Mouse (Mus musculus): ENCODE results near the gene Krtap5-2. TPM values are rescaled to one million over a fixed set of nuclear protein-coding genes. Genes with fewer than 3 reads are reported as not detected.
"Not testable (repeated sequence)": the region's sequence is repeated elsewhere in the genome, so short reads cannot be mapped to it uniquely, and the experiment has no call there.

The Krtap5-2 gene
- polyA plus RNA-seq, 1 experiment from 2014 or later, result not detected

- H3K27ac ChIP-seq (ENCODE audit: low read depth), result no peak within 1 kb of the TSS
- H3K9ac ChIP-seq, result no peak within 1 kb of the TSS
- no peak for TF ChIP-seq CTCF (IDR thresholded peaks at IDR 0.05; ENCODE audit: low read depth)
- ATAC-seq (ENCODE audit: insufficient read depth) (no peak), DNase-seq (no peak)
- no peaks in the 10 kb centered on the region for H3K4me1 ChIP-seq (ENCODE audit: insufficient read depth)
- H3K9me3 ChIP-seq (ENCODE audit: low read depth, low read length), result no peaks in the 10 kb centered on the region
- no peaks in the 10 kb centered on the region for H3K27me3 ChIP-seq (ENCODE audit: insufficient read depth, low read length)
- no peak within 1 kb of the TSS for H3K4me3 ChIP-seq (ENCODE audit: low read depth, low read length)
- no peaks in the 10 kb centered on the region for H3K36me3 ChIP-seq (ENCODE audit: insufficient read depth)
- H3K4me2 ChIP-seq, result no peak within 1 kb of the TSS
- 39% methylated on average over 2 of the region's 2 CpGs for WGBS
Observed at GRCm38 (mm10) chr7:142190289-142190688, 14.5 kb upstream of the Krtap5-2 start, which contains the start of gene Gm10153. Gm10153 (minus strand) TSS chr7:142190389.

- no peak overlapping the region for H3K4me2 ChIP-seq
- WGBS, result 66% methylated on average over 2 of the region's 2 CpGs
- TF ChIP-seq CTCF (IDR thresholded peaks at IDR 0.05; ENCODE audit: low read depth), result no peak
Observed at GRCm38 (mm10) chr7:142188156-142188555, 12.4 kb upstream of the Krtap5-2 start.

DNA sequence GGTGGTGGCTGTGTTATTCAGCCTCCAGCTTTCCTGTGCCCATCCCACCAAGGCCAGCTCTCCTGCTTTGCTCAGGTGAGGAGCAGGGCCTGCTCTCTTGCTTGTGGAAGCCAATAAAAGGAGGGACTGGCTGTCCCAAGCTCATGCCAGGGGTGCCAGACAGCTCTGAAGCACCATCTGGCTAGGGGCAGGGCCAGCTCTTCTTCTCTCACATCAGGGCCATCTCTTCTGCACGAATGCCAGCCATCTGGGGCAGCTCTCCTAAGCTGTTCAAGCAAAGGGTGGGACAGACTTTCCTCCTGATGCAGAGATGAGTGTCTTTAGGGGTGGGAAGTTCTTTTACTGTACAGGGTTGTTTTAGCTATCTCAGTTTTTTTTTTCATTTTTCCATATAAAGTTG is 5.2 kb upstream of the Krtap5-2 start:
- no peak for TF ChIP-seq CTCF (IDR thresholded peaks at IDR 0.05; ENCODE audit: low read depth)
- Histone ChIP-seq H3K36me3 (ENCODE audit: insufficient read depth) (no peaks in the 10 kb centered on the region), H3K27me3 (ENCODE audit: insufficient read depth, low read length) (no peaks in the 10 kb centered on the region), H3K9me3 (ENCODE audit: low read depth, low read length) (no peaks in the 10 kb centered on the region), H3K27ac (ENCODE audit: low read depth) (no peak overlapping the region), H3K4me2 (no peak overlapping the region), H3K4me1 (ENCODE audit: insufficient read depth) (no peaks in the 10 kb centered on the region), H3K9ac (no peak overlapping the region), H3K4me3 (ENCODE audit: low read depth, low read length) (no peak overlapping the region)
- DNase-seq (no peak), ATAC-seq (ENCODE audit: insufficient read depth) (no peak)
- 29% methylated on average over 1 of the region's 1 CpGs for WGBS

More at GRCm38 (mm10) chr7:142188156-142188555, 12.4 kb upstream of the Krtap5-2 start:
- Histone ChIP-seq H3K9me3 (ENCODE audit: low read depth, low read length) (no peaks in the 10 kb centered on the region), H3K9ac (no peak overlapping the region), H3K36me3 (ENCODE audit: insufficient read depth) (no peaks in the 10 kb centered on the region), H3K27ac (ENCODE audit: low read depth) (no peak overlapping the region), H3K27me3 (ENCODE audit: insufficient read depth, low read length) (no peaks in the 10 kb centered on the region), H3K4me3 (ENCODE audit: low read depth, low read length) (no peak overlapping the region), H3K4me1 (ENCODE audit: insufficient read depth) (no peaks in the 10 kb centered on the region)
- DNase-seq (no peak), ATAC-seq (ENCODE audit: insufficient read depth) (no peak)

GRCm38 (mm10) chr7:142178685-142179084 is 2.9 kb upstream of the Krtap5-2 start:
- TF ChIP-seq CTCF (IDR thresholded peaks at IDR 0.05; ENCODE audit: low read depth), result no peak
- Histone ChIP-seq H3K4me3 (ENCODE audit: low read depth, low read length) (no peak overlapping the region), H3K4me1 (ENCODE audit: insufficient read depth) (no peaks in the 10 kb centered on the region), H3K9ac (no peak overlapping the region), H3K4me2 (no peak overlapping the region), H3K27ac (ENCODE audit: low read depth) (no peak overlapping the region), H3K36me3 (ENCODE audit: insufficient read depth) (no peaks in the 10 kb centered on the region), H3K9me3 (ENCODE audit: low read depth, low read length) (no peaks in the 10 kb centered on the region), H3K27me3 (ENCODE audit: insufficient read depth, low read length) (no peaks in the 10 kb centered on the region)
- 72% methylated on average over 1 of the region's 1 CpGs for WGBS
- no peak for DNase-seq
- no peak for ATAC-seq (ENCODE audit: insufficient read depth)

- ATAC-seq (ENCODE audit: insufficient read depth), result no peak
- no peaks in the 10 kb centered on the region for H3K36me3 ChIP-seq (ENCODE audit: insufficient read depth)
- DNase-seq, result peak; percentile 77
- WGBS, result 49% methylated on average over 3 of the region's 3 CpGs
- H3K4me3 ChIP-seq (ENCODE audit: low read depth, low read length), result no peak overlapping the region
- H3K9ac ChIP-seq, result no peak overlapping the region
- H3K4me2 ChIP-seq, result no peak overlapping the region
- no peaks in the 10 kb centered on the region for H3K9me3 ChIP-seq (ENCODE audit: low read depth, low read length)
- no peak overlapping the region for H3K27ac ChIP-seq (ENCODE audit: low read depth)
- H3K27me3 ChIP-seq (ENCODE audit: insufficient read depth, low read length), result no peaks in the 10 kb centered on the region
- TF ChIP-seq CTCF (IDR thresholded peaks at IDR 0.05; ENCODE audit: low read depth), result peak; percentile 70
- no peaks in the 10 kb centered on the region for H3K4me1 ChIP-seq (ENCODE audit: insufficient read depth)
Observed at GRCm38 (mm10) chr7:142169836-142170235, 6.0 kb downstream of the Krtap5-2 start.

DNA sequence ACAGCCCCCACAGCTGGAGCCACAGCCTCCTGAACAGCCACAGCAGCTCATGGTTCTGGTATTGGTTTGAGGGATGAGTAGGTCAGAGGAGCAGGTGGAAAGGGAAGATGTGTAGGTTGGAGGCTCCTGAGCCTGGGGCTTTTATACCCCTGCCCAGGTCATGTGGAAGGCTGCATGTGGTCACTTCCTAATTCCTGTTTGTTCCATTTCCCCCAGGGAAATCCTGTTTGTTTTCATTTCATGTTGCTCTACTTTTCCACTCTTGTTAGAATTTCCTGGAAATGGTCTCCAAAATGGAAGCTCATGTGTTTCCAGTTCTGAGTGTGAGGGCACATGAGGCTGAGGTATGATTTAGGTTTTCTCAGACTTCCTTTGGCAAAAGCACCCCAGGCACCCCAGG is 10.2 kb downstream of the Krtap5-2 start, which contains the start of gene Gm4553:
Gm4553 (minus strand) TSS at position 101 of the 400 bp plus-strand sequence.
- H3K4me1 ChIP-seq (ENCODE audit: insufficient read depth); H3K27me3 ChIP-seq (ENCODE audit: insufficient read depth, low read length); H3K4me3 ChIP-seq (ENCODE audit: low read depth, low read length); H3K36me3 ChIP-seq (ENCODE audit: insufficient read depth); H3K27ac ChIP-seq (ENCODE audit: low read depth); H3K4me2 ChIP-seq; H3K9me3 ChIP-seq (ENCODE audit: low read depth, low read length); H3K9ac ChIP-seq; ATAC-seq (ENCODE audit: insufficient read depth); DNase-seq: not testable (repeated sequence)

GRCm38 (mm10) chr7:142159366-142159765 is 16.4 kb downstream of the Krtap5-2 start:
- Histone ChIP-seq H3K27me3 (ENCODE audit: insufficient read depth, low read length) (no peaks in the 10 kb centered on the region), H3K27ac (ENCODE audit: low read depth) (no peak overlapping the region), H3K9ac (no peak overlapping the region), H3K4me2 (no peak overlapping the region), H3K4me1 (ENCODE audit: insufficient read depth) (no peaks in the 10 kb centered on the region), H3K9me3 (ENCODE audit: low read depth, low read length) (no peaks in the 10 kb centered on the region), H3K36me3 (ENCODE audit: insufficient read depth) (no peaks in the 10 kb centered on the region), H3K4me3 (ENCODE audit: low read depth, low read length) (no peak overlapping the region)
- no peak for DNase-seq
- TF ChIP-seq CTCF (IDR thresholded peaks at IDR 0.05; ENCODE audit: low read depth), result no peak
- no peak for ATAC-seq (ENCODE audit: insufficient read depth)
- WGBS, result 87% methylated on average over 3 of the region's 3 CpGs

GRCm38 (mm10) chr7:142157013-142157412 is 18.8 kb downstream of the Krtap5-2 start, which contains the start of gene Gm29735:
Gm29735 (minus strand) TSS chr7:142157113.
- ATAC-seq (ENCODE audit: insufficient read depth); H3K4me3 ChIP-seq (ENCODE audit: low read depth, low read length); H3K27me3 ChIP-seq (ENCODE audit: insufficient read depth, low read length); H3K9me3 ChIP-seq (ENCODE audit: low read depth, low read length); H3K27ac ChIP-seq (ENCODE audit: low read depth); H3K4me1 ChIP-seq (ENCODE audit: insufficient read depth); H3K9ac ChIP-seq; H3K4me2 ChIP-seq; DNase-seq; H3K36me3 ChIP-seq (ENCODE audit: insufficient read depth): not testable (repeated sequence)
- 34% methylated on average over 2 of the region's 2 CpGs for WGBS

All from lung, embryonic 14.5 days (tissue).